Mouse (Mus musculus): Measurements from ENCODE around the gene Lamc2.

Lamc2 gene

GRCm38 (mm10) chr1:153127622-153128021 lies 58.6 kb downstream of the Lamc2 start:
- DNase-seq (ENCODE audit: low read depth) = no peak

DNA sequence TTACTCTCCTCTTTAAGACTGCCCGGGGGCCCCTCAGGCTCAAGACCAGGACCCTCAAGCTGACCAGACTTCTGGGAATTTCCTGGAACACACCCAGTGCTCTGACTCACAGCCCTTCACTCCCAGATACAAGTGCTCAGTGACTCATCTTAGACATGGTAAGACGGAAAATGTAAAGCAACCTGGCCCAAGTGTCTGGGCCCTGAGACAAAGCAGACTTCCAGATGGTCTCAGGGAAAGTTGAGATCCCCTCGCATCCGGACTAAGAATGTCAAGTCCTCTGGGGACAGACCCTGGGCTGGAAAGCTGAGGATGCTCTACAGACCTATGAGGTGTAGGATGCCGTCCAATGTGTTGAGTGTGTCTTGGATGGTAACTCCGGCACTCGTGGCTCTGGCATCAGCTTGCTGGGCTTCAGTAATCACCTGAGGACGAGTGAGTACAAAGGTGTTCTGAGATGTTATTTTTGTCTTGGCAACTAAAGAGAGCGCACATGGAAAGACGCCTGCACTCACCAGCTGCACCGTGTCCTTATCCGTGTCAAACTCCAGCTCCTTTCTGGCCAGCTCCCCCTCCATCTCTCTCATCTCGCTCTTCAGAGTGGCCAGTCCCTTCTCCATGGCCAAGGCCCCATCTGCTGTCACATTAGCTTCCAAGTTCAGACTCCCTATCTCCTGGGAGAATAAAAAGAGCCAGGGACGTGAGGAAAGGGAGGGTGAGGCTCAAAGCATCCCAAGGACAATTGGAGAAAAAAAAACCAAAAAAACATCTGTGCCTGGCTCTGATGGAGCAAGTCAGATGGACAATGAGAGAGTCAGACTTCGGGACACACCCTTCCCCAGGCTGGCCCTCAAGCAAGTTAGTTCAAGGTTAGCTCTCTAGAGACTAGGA lies 59.5 kb downstream of the Lamc2 start:
- no peak for DNase-seq (ENCODE audit: low read depth)

- DNase-seq (ENCODE audit: low read depth) = no peak
Measured at GRCm38 (mm10) chr1:153125287-153126275, 60.7 kb downstream of the Lamc2 start.

DNA sequence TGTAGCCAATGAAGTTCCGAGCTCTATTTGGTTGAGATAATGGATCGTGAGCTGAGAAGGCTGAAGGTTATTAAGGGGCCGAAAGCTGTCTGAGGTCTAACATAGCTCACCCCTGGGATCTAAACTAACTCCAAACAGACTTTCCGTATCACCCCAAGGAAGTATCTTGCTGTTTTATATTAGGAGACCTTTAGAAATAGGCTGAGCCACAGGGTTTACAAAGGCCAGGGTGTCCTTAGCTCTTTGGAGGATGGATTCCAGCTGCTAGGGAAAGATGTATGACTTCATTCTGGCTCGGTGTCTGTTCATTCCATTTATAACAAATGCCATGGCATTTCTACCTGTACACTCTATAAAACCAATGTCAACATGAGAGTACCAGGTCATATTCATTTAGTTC lies 61.7 kb downstream of the Lamc2 start:
- no peak for DNase-seq (ENCODE audit: low read depth)

- no peak for DNase-seq (ENCODE audit: low read depth)
Measured at GRCm38 (mm10) chr1:153122764-153123163, 63.5 kb downstream of the Lamc2 start.

DNA sequence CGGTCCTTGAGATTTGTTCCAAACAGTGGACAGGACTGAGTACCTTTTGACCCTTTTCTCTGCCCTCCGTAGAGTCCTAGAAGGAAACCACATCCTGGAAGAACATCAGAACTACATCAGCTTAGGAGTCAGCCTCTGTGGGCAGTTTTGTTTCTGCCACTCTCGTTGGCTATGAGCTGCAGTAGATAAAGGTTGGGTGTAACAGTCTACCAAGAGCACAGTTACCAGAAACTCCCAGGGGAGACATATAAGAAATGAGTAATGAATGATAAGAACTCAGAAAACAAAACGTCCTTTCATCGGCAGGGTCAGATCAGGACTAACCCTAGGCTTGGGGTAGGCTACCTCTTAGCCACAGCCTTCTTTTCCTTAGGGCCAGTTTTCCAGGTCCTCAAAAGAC lies 64.9 kb downstream of the Lamc2 start:
- DNase-seq (ENCODE audit: low read depth) = peak; percentile 15

DNA sequence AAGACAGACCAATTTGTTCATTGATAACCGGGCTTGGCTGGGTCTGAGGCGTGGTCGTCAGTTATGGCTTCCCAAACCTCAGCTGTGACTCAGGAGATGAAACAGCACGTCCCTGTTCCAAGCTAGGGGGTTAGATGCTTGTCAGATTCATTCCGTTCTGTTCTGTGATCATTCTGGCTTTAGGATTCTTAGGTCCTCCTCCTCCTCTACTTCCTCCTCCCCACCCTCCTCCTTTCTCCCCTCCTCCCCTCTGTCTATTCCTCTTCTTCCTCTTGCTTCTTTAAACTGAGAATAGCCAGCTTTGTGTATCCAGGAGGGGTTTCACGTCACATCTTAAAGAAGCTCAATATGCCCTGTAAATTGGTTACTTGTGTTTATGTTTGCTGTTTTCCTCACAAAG lies 65.7 kb downstream of the Lamc2 start:
- DNase-seq (ENCODE audit: low read depth) = no peak

DNA sequence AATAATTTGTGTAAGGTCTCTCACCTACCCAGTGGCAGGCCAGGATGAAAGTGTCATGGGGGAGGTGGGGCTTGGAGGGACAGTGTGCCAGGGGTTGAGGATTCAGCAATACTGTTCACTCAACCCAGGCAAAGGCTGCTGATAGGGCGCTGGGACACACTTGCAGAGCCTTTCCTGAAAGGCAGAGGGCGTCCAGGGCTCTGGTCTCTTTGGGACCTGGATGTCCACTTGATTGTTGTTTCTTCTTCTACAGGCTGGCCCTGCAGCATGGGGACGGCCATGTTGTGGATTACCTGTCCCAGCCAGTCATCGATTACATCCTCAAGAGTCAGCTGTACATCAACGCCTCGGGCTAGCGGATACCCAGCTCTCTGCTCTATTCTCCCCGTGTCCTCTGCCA lies 70.9 kb downstream of the Lamc2 start:
- peak; percentile 34 for DNase-seq (ENCODE audit: low read depth)

- DNase-seq (ENCODE audit: low read depth) = no peak
Measured at GRCm38 (mm10) chr1:153111596-153111995, 74.7 kb downstream of the Lamc2 start.

DNA sequence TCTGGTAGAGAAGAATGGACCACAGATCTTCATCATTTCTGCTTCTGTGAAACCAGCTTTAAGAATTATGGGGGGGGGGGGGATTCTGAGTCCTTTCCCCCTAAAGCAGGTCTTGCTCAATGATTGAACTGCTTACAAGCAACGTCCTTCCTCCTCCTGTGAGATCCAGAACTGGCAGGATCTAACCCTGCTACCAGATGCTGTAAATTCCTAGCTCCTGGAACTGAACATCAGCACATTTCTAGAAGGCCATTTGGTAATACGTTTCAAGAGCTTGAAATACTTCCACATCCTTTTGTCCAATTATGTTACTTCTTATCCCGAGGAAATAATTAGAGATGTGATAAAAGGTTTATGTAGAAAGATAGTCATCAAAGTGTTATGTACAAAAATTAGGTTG lies 76.4 kb downstream of the Lamc2 start:
- DNase-seq (ENCODE audit: low read depth) = no peak

DNA sequence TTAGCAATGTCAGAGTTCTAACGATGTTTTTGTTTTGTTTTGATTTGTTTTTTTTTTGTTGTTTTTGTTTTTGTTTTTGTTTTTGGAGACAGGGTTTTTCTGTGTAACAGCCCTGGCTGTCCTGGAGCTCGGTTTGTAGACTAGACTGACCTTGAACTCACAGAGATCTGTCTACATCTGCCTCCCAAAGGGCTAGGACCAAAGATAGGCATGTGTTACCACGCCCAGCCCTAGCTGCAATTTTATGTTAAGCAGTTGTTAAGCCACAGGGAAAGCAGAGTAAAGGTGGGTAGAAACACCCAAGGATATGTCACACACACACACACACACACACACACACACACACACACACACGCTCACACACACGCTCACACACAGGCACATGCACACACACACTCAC lies 76.9 kb downstream of the Lamc2 start:
- DNase-seq (ENCODE audit: low read depth) = no peak

- DNase-seq (ENCODE audit: low read depth) = no peak
Measured at GRCm38 (mm10) chr1:153107866-153108265, 78.4 kb downstream of the Lamc2 start.

DNA sequence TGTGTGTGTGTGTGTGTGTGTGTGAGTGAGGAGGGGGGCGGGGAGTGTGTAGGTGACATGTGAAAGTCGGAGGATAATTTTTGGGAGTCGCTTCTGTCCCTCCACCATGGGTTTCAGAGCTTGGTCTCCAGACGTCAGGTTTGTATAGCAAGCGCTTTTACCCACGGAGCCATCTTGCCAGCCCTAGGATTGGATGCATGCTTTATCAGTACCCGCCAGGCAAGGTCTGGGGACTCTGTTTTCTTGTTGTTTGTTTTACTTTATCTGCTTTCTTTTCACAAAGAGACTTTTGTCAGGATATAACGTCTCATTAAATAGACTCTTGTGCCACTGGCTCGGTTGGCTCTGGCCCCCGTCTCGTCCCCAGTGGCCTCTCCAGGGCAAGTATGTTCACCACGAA lies 81.4 kb downstream of the Lamc2 start:
- no peak for DNase-seq (ENCODE audit: low read depth)

GRCm38 (mm10) chr1:153103186-153103554 lies 83.1 kb downstream of the Lamc2 start:
- no peak for DNase-seq (ENCODE audit: low read depth)

- DNase-seq (ENCODE audit: low read depth) = peak; percentile 42
Measured at GRCm38 (mm10) chr1:153102296-153103185, 83.7 kb downstream of the Lamc2 start.

GRCm38 (mm10) chr1:153101327-153101880 lies 84.8 kb downstream of the Lamc2 start:
- peak; percentile 68 for DNase-seq (ENCODE audit: low read depth)

- DNase-seq (ENCODE audit: low read depth) = no peak
Measured at GRCm38 (mm10) chr1:153100912-153101311, 85.3 kb downstream of the Lamc2 start.

- DNase-seq (ENCODE audit: low read depth) = no peak
Measured at GRCm38 (mm10) chr1:153098586-153098985, 87.7 kb downstream of the Lamc2 start.

DNA sequence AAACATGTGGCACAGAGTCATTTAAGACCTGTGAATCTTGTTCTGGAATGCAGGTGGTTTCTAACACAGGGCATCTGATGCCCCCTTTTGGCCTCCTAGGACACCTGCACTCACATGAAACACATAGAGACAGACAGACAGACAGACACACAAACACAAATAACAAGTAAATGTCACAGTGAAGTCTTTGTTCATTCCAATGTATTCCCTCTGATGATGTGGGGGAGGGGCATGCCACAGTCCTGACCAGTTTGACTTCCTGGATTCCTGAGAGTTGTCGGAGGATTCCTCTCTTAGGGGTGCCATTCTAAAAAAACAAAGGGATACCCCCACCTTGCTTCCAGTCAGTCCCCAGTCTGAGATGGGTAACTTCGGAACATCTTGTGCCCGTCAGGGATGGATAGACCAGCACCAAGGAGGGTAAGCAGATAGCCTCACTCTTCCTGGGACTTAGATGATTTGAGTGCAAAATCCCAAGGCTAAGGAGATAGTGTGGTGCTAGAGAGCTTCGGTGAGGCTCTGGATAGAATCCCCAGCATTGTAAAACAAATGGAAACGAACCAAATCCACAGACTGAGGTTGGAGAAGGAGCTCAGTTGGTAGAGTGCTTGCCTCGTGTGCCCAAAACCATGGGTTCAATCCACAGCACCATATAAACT lies 89.1 kb downstream of the Lamc2 start:
- DNase-seq (ENCODE audit: low read depth) = no peak

- no peak for DNase-seq (ENCODE audit: low read depth)
Measured at GRCm38 (mm10) chr1:153095826-153096727, 90.2 kb downstream of the Lamc2 start.

Data from 416B (cell line).